Mouse (Mus musculus) kidney, embryonic 15.5 days (tissue): Measurements from ENCODE around the gene Ctdspl. TPM values are rescaled to one million over a fixed set of nuclear protein-coding genes. Genes with fewer than 3 reads are reported as not detected.

ENCODE experiments used
- ATAC-seq: fragments of 200-750 bp; cut with Nextera tagmentation; replicated peaks from 2 replicates; pipeline ENCODE4 v1.8.0; 2017; ENCODE audit warnings: moderate TSS enrichment; ENCODE audit not compliant: low FRiP score
- H3K27ac ChIP-seq: fragments of 300-500 bp; sonication (generic); 2 replicates; pipeline ENCODE4 v1.5.1; 2015; ENCODE audit warnings: mild to moderate bottlenecking, inconsistent platforms
- H3K27me3 ChIP-seq: fragments of 300-500 bp; sonication (generic); 2 replicates; pipeline ENCODE4 v1.6.1; 2015; ENCODE audit warnings: inconsistent platforms
- H3K36me3 ChIP-seq: fragments of 300-500 bp; sonication (generic); 2 replicates; pipeline ENCODE4 v1.6.1; 2015; ENCODE audit warnings: inconsistent platforms
- H3K4me1 ChIP-seq: fragments of 300-500 bp; sonication (generic); 2 replicates; pipeline ENCODE4 v1.6.1; 2015; ENCODE audit warnings: inconsistent platforms
- H3K4me2 ChIP-seq: fragments of 300-500 bp; sonication (generic); 2 replicates; pipeline ENCODE4 v1.6.1; 2015; ENCODE audit warnings: moderate library complexity, mild to moderate bottlenecking, inconsistent platforms
- H3K4me3 ChIP-seq: fragments of 300-500 bp; sonication (generic); replicated peaks from 2 replicates; pipeline ENCODE4 v1.5.1; 2015; ENCODE audit warnings: mild to moderate bottlenecking, inconsistent platforms
- H3K9ac ChIP-seq: fragments of 300-500 bp; sonication (generic); 2 replicates; pipeline ENCODE4 v1.6.1; 2015; ENCODE audit warnings: mild to moderate bottlenecking, inconsistent platforms
- H3K9me3 ChIP-seq: fragments of 300-500 bp; sonication (generic); replicated peaks from 2 replicates; pipeline ENCODE4 v1.6.1; 2016; ENCODE audit warnings: inconsistent platforms
- WGBS: fragments of 180-500 bp; shearing (Covaris S2); methylation state at CpG from one replicate; pipeline ENCODE4 v1.1.7; 2015; ENCODE audit warnings: mixed read lengths; 5-methylcytosine and 5-hydroxymethylcytosine counted together
- polyA plus RNA-seq: library from polyadenylated mRNA; unstranded; fragments of >200 nt; fragmentation: Nextera tagmentation; extraction: Ambion mirVana; gene quantifications from 2 replicates; pipeline ENCODE4 v1.2.1, GENCODE M21; 2015

Ctdspl gene
- polyA plus RNA-seq, 1 experiment from 2014 or later, result 24.9 TPM

- Histone ChIP-seq H3K9me3 (no peaks in the 10 kb centered on the region), H3K36me3 (peaks cover 38% of the 10 kb centered on the region), H3K4me3 (no peak overlapping the region), H3K4me2 (no peak overlapping the region), H3K4me1 (peaks cover 30% of the 10 kb centered on the region), H3K9ac (no peak overlapping the region), H3K27me3 (no peaks in the 10 kb centered on the region), H3K27ac (peak overlapping the region; percentile 81)
- WGBS, result 45% methylated on average over 6 of the region's 6 CpGs
- peak; percentile 34; the same call in 1 of the 2 replicates for ATAC-seq
Observed at GRCm38 (mm10) chr9:118891068-118891467, 35.2 kb upstream of the Ctdspl start.

GRCm38 (mm10) chr9:118891593-118891992 is 34.7 kb upstream of the Ctdspl start:
- H3K27me3 ChIP-seq, result no peaks in the 10 kb centered on the region
- H3K9ac ChIP-seq, result no peak overlapping the region
- ATAC-seq, result peak; percentile 67
- no peaks in the 10 kb centered on the region for H3K9me3 ChIP-seq
- peak overlapping the region; percentile 23 for H3K4me2 ChIP-seq
- H3K4me3 ChIP-seq, result no peak overlapping the region
- peak overlapping the region; percentile 81 for H3K27ac ChIP-seq
- H3K36me3 ChIP-seq, result peaks cover 33% of the 10 kb centered on the region
- WGBS, result 20% methylated on average over 9 of the region's 9 CpGs
- peaks cover 30% of the 10 kb centered on the region for H3K4me1 ChIP-seq

- H3K27ac ChIP-seq, result no peak overlapping the region
- no peaks in the 10 kb centered on the region for H3K27me3 ChIP-seq
- no peak overlapping the region for H3K4me3 ChIP-seq
- WGBS, result 61% methylated on average over 2 of the region's 2 CpGs
- ATAC-seq, result no peak
- peaks cover 39% of the 10 kb centered on the region for H3K36me3 ChIP-seq
- no peak overlapping the region for H3K4me2 ChIP-seq
- H3K9me3 ChIP-seq, result no peaks in the 10 kb centered on the region
- H3K9ac ChIP-seq, result no peak overlapping the region
- H3K4me1 ChIP-seq, result peaks cover 22% of the 10 kb centered on the region
Observed at GRCm38 (mm10) chr9:118895101-118895500, 31.2 kb upstream of the Ctdspl start.

DNA sequence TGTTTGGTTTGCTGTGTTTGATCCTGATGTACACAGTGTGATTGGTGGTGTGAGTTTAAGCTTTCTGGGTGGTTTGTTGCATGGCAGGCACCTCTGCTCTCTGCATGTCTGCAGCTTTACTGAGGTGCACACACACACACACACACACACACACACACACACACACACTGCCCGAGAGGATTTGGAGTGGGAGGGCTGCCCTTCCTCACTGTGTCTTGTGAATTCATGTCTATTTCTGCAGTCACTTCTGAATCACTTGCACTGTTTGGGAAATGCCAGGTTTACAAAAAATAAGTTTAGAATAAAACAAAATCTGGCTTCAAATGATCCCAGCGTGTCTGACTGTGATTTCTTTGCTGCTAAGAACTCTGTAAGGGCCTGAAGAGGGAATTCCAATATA is 25.6 kb upstream of the Ctdspl start:
- H3K4me2 ChIP-seq, result no peak overlapping the region
- no peak overlapping the region for H3K27ac ChIP-seq
- no peaks in the 10 kb centered on the region for H3K9me3 ChIP-seq
- H3K9ac ChIP-seq, result no peak overlapping the region
- no peaks in the 10 kb centered on the region for H3K27me3 ChIP-seq
- WGBS, result 69% methylated on average over 2 of the region's 2 CpGs
- no peak overlapping the region for H3K4me3 ChIP-seq
- no peak for ATAC-seq
- H3K36me3 ChIP-seq, result peaks cover 24% of the 10 kb centered on the region
- peaks cover 16% of the 10 kb centered on the region; the same call in 1 of the 2 replicates for H3K4me1 ChIP-seq

DNA sequence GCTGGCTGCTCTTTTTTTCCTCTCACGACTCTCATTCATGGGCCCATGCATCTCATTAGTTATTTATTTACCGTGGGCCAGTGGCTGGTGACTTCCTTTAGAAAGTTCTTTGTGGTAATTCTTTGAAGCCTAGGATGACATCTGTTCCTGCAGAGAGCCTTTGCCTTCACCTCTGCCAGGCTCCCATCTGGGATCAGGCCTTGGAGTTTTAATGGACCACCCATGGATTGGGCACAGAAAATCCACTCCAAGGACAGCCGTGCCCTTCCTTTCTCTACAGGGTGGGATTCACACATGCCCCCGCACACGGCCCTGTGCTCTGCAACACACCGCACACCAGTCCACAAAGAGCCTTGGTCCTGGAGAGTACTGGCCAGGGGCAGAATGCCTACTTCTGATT is 24.3 kb upstream of the Ctdspl start:
- H3K9ac ChIP-seq, result no peak overlapping the region
- no peak overlapping the region for H3K4me3 ChIP-seq
- WGBS, result 64% methylated on average over 6 of the region's 6 CpGs
- no peaks in the 10 kb centered on the region for H3K9me3 ChIP-seq
- H3K4me2 ChIP-seq, result no peak overlapping the region
- H3K4me1 ChIP-seq, result peaks cover 19% of the 10 kb centered on the region
- H3K36me3 ChIP-seq, result peaks cover 22% of the 10 kb centered on the region
- H3K27ac ChIP-seq, result no peak overlapping the region
- no peaks in the 10 kb centered on the region for H3K27me3 ChIP-seq
- ATAC-seq, result no peak

GRCm38 (mm10) chr9:118907934-118908620 is 18.2 kb upstream of the Ctdspl start:
- WGBS, result 47% methylated on average over 18 of the region's 18 CpGs
- Histone ChIP-seq H3K4me3 (no peak overlapping the region), H3K27ac (no peak overlapping the region), H3K4me2 (no peak overlapping the region), H3K9me3 (no peaks in the 10 kb centered on the region), H3K9ac (no peak overlapping the region), H3K36me3 (no peaks in the 10 kb centered on the region), H3K27me3 (no peaks in the 10 kb centered on the region), H3K4me1 (peaks cover 23% of the 10 kb centered on the region)
- ATAC-seq, result peak; percentile 61

DNA sequence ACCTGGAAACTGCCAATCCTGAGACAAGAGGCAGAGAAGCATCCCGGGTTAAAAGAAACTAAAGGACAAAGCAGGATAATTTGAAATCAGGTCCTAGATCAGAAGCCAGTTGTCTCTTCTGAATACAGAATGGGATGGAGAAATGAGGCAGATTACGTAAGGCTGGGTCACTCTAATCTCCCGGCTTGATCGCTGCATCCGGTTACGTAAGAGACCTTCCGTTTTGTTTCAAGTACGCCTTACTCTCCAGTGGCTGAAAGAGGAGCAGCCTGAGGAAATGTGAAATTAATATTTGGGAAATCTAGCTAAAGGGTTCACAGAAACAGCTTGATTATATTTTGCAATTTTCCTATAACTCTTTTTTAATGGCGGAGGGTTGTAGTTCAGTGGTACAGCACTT is 13.2 kb upstream of the Ctdspl start:
- no peak overlapping the region for H3K4me3 ChIP-seq
- H3K36me3 ChIP-seq, result no peaks in the 10 kb centered on the region
- H3K9ac ChIP-seq, result no peak overlapping the region
- WGBS, result 94% methylated on average over 9 of the region's 9 CpGs
- no peak overlapping the region for H3K27ac ChIP-seq
- no peak overlapping the region for H3K4me2 ChIP-seq
- H3K4me1 ChIP-seq, result peaks cover 10% of the 10 kb centered on the region
- no peak for ATAC-seq
- no peaks in the 10 kb centered on the region for H3K27me3 ChIP-seq
- H3K9me3 ChIP-seq, result no peaks in the 10 kb centered on the region

DNA sequence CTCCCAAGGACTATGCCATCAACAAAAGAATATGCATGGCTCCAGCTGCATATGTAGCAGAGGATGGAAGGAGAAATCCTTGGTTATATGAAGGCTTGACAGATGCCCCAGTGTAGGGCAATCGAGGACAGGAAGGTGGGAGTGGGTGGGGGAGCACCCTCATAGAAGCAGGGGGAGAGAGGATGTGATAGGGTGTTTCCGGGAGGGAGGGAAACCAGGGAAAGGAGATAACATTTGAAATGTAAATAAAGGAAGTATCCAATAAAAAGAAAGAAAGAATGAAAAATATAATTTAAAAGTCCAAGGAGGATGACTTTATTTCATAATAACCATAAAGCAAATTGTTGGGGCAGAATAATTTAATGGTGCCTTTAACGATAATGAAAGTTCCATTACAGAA is 12.6 kb upstream of the Ctdspl start:
- ATAC-seq, result no peak
- 87% methylated on average over 3 of the region's 3 CpGs for WGBS
- H3K4me2 ChIP-seq, result no peak overlapping the region

DNA sequence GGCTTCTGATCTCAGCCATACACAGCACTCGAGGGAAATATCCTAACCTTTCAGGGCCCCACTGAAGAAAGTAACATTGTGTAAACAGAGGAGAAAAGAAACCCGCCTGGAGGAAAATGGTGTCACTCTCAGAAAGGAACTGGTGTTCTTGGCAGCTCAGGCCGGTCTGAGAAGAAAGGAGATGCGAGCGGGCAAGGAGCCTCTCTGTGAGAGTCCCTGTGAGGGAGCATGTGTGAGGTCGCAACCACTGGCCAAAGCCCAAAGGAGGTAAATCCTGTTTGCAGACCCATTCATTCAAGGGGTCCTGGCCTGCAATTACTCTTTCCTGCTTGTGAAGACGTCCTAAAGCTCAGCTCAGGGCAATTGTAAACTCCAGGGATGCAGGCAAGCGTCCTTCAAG is 11.7 kb upstream of the Ctdspl start:
- Histone ChIP-seq H3K4me2 (peak overlapping the region; percentile 24; the same call in 1 of the 2 replicates), H3K4me3 (no peak overlapping the region), H3K4me1 (peaks cover 11% of the 10 kb centered on the region), H3K27ac (peak overlapping the region; percentile 19; the same call in 1 of the 2 replicates), H3K9me3 (no peaks in the 10 kb centered on the region), H3K36me3 (no peaks in the 10 kb centered on the region), H3K27me3 (no peaks in the 10 kb centered on the region), H3K9ac (no peak overlapping the region)
- ATAC-seq, result peak; percentile 23; the same call in 1 of the 2 replicates
- WGBS, result 33% methylated on average over 8 of the region's 8 CpGs

More for the DNA sequence above, 12.6 kb upstream of the Ctdspl start:
- Histone ChIP-seq H3K4me1 (peaks cover 7% of the 10 kb centered on the region), H3K36me3 (no peaks in the 10 kb centered on the region), H3K9ac (no peak overlapping the region), H3K27me3 (no peaks in the 10 kb centered on the region), H3K4me3 (no peak overlapping the region), H3K9me3 (no peaks in the 10 kb centered on the region), H3K27ac (no peak overlapping the region)

GRCm38 (mm10) chr9:118915290-118915689 is 11.0 kb upstream of the Ctdspl start:
- H3K4me1 ChIP-seq, result peaks cover 18% of the 10 kb centered on the region

DNA sequence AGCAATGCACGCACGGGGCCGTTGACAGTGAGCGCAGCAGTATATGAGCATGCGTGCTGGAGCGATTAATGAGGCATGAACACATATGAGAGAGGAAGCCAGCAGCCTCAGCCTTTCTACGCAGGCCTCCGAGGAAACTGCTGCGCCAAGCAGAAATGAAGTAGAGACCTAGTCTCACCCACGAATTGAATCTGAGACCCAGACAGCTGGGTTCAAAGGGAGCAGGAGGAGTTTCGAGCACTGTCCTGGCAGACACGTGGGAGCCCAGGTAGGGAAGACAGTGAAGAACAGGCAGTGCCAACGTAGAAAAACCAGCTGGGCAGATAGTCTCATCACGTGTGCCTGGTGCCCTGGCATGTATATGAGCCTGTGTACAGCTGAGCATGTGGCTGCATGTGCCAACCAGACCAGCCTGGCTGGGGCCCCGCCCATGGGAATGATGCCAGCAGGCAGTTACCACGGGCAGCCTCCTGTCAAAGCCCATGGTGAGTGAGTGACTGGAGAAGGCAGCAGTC is 6.5 kb upstream of the Ctdspl start:
- H3K9me3 ChIP-seq, result no peaks in the 10 kb centered on the region
- H3K36me3 ChIP-seq, result no peaks in the 10 kb centered on the region
- peaks cover 34% of the 10 kb centered on the region for H3K4me1 ChIP-seq
- peak overlapping the region; percentile 0; the same call in 1 of the 2 replicates for H3K27ac ChIP-seq
- no peak overlapping the region for H3K9ac ChIP-seq
- peak overlapping the region; percentile 27 for H3K4me2 ChIP-seq
- 53% methylated on average over 16 of the region's 16 CpGs for WGBS
- no peak overlapping the region for H3K4me3 ChIP-seq
- peak; percentile 57 for ATAC-seq
- no peaks in the 10 kb centered on the region for H3K27me3 ChIP-seq

More at GRCm38 (mm10) chr9:118915290-118915689, 11.0 kb upstream of the Ctdspl start:
- 65% methylated on average over 5 of the region's 5 CpGs for WGBS
- Histone ChIP-seq H3K9me3 (no peaks in the 10 kb centered on the region), H3K27ac (no peak overlapping the region), H3K27me3 (no peaks in the 10 kb centered on the region), H3K4me3 (no peak overlapping the region), H3K36me3 (no peaks in the 10 kb centered on the region), H3K4me2 (no peak overlapping the region), H3K9ac (no peak overlapping the region)
- ATAC-seq, result no peak

DNA sequence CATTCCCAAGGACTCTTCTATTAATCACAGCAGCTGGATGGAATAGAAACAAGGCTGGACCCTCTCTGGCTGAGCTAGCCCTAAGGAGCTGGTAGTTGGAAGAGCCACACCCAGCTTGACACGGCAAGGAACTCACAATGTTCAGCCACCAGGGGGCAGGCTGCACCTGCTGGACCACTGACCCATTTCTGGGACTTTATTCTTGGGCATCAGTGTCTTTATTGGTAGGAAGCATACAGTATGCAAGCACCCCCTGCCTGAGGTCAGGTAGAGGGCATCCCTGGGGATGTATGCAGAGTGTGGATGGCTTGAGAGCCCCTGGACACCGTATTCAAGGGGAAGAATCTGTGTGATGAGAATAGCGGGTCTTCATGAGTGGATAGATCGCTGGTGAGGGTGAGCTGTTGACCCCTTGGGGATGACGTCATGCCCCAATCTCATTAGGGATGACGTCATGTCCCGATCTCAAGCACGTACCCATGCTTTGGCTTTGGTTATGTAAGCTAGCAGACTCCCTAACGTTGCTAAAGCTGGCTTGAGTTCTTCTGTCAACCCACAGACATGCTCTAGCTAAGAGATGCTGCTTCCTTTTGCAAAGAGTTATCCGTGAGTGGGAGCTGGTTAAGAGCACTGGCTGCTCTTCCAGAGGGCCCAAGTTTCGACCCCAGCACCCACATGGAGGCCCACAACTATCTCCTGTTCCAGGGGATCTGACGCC is 5.3 kb upstream of the Ctdspl start:
- ATAC-seq, result no peak
- no peaks in the 10 kb centered on the region for H3K27me3 ChIP-seq
- H3K9me3 ChIP-seq, result no peaks in the 10 kb centered on the region
- H3K27ac ChIP-seq, result no peak overlapping the region
- peaks cover 41% of the 10 kb centered on the region for H3K4me1 ChIP-seq
- no peaks in the 10 kb centered on the region for H3K36me3 ChIP-seq
- H3K4me3 ChIP-seq, result no peak overlapping the region
- 50% methylated on average over 12 of the region's 12 CpGs for WGBS
- H3K9ac ChIP-seq, result no peak overlapping the region
- H3K4me2 ChIP-seq, result no peak overlapping the region
